Mouse (Mus musculus) cerebellum, adult 8-10 months (tissue): ENCODE data around the gene Ctdsp2.

ENCODE experiments used
- DNase-seq: peaks from one replicate; pipeline ENCODE4 v3.0.0; 2022

The Ctdsp2 gene

GRCm38 (mm10) chr10:126991676-126992075 is 13.2 kb downstream of the Ctdsp2 start:
- no peak for DNase-seq

GRCm38 (mm10) chr10:126993621-126994020 is 15.1 kb downstream of the Ctdsp2 start:
- DNase-seq, result no peak

GRCm38 (mm10) chr10:126997340-126998113 is 19.0 kb downstream of the Ctdsp2 start:
- DNase-seq, result no peak

- no peak for DNase-seq
These were observed 22.0 kb downstream of the Ctdsp2 start, which contains the start of gene Avil for GRCm38 (mm10) chr10:127000529-127000928. TSS of gene Avil (plus strand) at chr10:127000709.

- DNase-seq, result no peak
These were observed 22.8 kb downstream of the Ctdsp2 start for GRCm38 (mm10) chr10:127001297-127001696.

GRCm38 (mm10) chr10:127002056-127002455 is 23.5 kb downstream of the Ctdsp2 start:
- DNase-seq, result no peak

GRCm38 (mm10) chr10:127002765-127003164 is 24.2 kb downstream of the Ctdsp2 start:
- DNase-seq, result no peak

- no peak for DNase-seq
These were observed 24.8 kb downstream of the Ctdsp2 start for GRCm38 (mm10) chr10:127003334-127003733.

GRCm38 (mm10) chr10:127003806-127004205 is 25.3 kb downstream of the Ctdsp2 start:
- DNase-seq, result no peak

- DNase-seq, result no peak
These were observed 38.0 kb downstream of the Ctdsp2 start for GRCm38 (mm10) chr10:127016488-127016887.

GRCm38 (mm10) chr10:127017071-127017470 is 38.6 kb downstream of the Ctdsp2 start:
- no peak for DNase-seq

GRCm38 (mm10) chr10:127018422-127018821 is 39.9 kb downstream of the Ctdsp2 start:
- DNase-seq, result no peak

GRCm38 (mm10) chr10:127030336-127031296 is 52.1 kb downstream of the Ctdsp2 start, which contains the start of gene Tsfm:
TSS of gene Tsfm (minus strand) at chr10:127030840.
- DNase-seq, result peak; percentile 94

GRCm38 (mm10) chr10:127033301-127033741 is 54.8 kb downstream of the Ctdsp2 start:
- no peak for DNase-seq

GRCm38 (mm10) chr10:127036273-127036672 is 57.8 kb downstream of the Ctdsp2 start:
- no peak for DNase-seq

GRCm38 (mm10) chr10:127037641-127038040 is 59.1 kb downstream of the Ctdsp2 start:
- no peak for DNase-seq

- DNase-seq, result peak; percentile 42
These were observed 62.2 kb downstream of the Ctdsp2 start for GRCm38 (mm10) chr10:127040569-127041214.

GRCm38 (mm10) chr10:127041274-127041766 is 62.8 kb downstream of the Ctdsp2 start, which contains the start of the genes Mettl1 and Eef1akmt3:
TSS of gene Mettl1 (plus strand) at chr10:127041414.
TSS of gene Eef1akmt3 (minus strand) at chr10:127041513.
- DNase-seq, result no peak

- DNase-seq, result peak; percentile 89
These were observed 63.3 kb downstream of the Ctdsp2 start for GRCm38 (mm10) chr10:127041774-127042338.

GRCm38 (mm10) chr10:127042468-127043115 is 64.1 kb downstream of the Ctdsp2 start:
- no peak for DNase-seq

GRCm38 (mm10) chr10:127043187-127043586 is 64.7 kb downstream of the Ctdsp2 start:
- no peak for DNase-seq

GRCm38 (mm10) chr10:127047954-127048353 is 69.4 kb downstream of the Ctdsp2 start, which contains the start of gene Cyp27b1:
TSS of gene Cyp27b1 (plus strand) at chr10:127048250.
- no peak for DNase-seq
